Mouse (Mus musculus) thymus, postnatal 14 days (tissue): ENCODE measurements around the gene Barx1.
A peak's percentile ranks its signal among the peaks of the same experiment; 100 is the strongest.

Experiments
- DNase-seq: peaks from one replicate; pipeline ENCODE4 v3.0.0; 2021

Gene Barx1

DNA sequence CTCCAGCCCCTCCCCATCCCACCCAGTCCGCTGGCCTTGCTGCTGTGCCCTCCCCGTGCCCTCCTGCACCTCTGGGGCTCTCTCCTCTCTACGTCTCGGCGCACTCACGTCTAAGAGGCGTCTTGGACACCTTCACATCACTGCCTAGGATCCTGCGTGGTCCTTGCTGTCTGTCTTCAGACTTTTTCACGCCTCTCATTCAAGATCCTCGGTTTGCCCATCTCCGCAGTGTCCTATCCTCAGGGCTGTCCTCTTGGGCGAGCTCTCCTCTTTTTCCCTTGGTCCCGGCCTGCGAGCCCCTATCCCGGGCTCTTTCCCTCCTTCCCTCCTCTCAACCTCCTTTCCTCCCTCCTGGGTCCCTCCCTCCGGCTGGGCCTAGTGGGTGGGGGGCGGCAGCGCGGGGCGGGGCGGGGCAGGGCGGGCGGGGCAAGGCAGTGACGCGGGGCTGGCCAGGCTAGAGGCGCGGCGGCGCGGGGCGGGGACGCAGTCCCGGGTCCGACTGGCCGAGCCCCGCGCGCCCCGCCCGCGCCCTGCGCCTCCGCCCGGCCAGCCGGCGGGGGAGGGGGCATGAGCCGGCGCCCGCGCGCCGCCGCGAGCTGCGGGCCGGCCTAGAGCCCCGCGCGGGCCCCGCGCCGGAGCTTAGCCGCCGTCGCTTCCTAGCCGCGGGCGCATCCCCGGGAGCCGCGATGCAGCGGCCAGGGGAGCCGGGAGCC, at the start of gene Barx1:
TSS of gene Barx1 (plus strand) at position 568 of the 713 bp plus-strand sequence.
- no peak for DNase-seq

DNA sequence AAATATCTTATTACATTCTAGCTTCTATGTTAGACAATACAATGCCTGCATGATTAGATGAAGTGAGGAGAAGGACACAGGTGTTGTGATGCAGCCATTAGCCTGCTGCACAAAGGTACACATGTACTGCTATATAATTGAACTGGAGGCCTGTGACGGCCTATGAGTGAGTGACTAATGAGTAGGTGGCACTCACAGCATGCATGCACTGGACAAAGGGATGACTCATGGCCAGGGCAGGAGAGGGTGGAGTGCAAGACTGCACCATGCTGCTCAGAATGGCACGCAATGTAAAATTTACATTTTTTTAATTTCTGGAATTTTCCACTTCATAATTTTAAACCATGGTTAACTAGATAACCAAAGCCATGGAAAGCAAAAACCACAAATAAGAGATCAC, 48.3 kb upstream of the Barx1 start:
- DNase-seq: no peak

- DNase-seq: no peak
Observed at GRCm38 (mm10) chr13:48617774-48618173, 45.0 kb upstream of the Barx1 start.

GRCm38 (mm10) chr13:48618890-48619289, 43.9 kb upstream of the Barx1 start:
- DNase-seq: no peak

GRCm38 (mm10) chr13:48624968-48625398, 37.8 kb upstream of the Barx1 start:
- DNase-seq: no peak

DNA sequence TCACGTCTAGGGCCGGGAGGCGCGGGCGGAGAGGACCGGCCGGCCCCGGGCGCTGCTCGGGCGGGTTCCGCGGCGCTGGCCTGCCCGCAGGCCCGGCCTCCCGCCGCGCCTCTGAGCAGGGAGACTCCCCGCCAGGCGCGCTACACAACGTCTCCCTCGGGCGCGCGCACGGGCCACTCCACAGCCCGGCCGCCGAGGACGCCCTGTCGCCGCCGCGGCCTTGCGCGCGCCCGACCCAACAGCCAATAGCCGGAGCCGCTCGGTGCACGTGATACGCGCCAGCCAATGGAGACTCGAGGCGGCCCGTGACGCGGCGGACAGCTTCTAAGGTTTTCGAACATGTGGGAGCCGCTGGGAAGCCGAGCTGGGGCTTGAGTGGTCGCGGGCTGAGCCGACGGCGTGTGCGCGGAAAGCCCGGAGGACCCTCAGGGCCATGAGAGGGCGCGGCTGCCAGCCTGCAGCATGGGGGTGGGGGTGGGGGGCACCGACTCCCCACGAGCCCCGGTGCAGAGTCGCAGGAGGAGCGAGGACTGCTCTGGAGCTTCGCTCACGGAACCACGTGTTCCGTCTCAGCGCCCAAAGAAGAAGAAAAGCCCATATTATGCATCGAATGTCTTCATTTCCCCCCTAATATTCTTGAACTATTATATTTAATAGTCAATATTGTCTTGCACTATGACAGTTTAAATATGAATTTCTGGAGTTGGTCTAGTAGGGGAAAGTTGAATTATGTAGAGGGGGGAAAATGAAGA, 37.2 kb upstream of the Barx1 start, which contains the start of gene Ptpdc1:
TSS of gene Ptpdc1 (minus strand) at position 232 of the 752 bp plus-strand sequence.
- DNase-seq: peak; percentile 96

GRCm38 (mm10) chr13:48631691-48632090, 31.1 kb upstream of the Barx1 start:
- no peak for DNase-seq

DNA sequence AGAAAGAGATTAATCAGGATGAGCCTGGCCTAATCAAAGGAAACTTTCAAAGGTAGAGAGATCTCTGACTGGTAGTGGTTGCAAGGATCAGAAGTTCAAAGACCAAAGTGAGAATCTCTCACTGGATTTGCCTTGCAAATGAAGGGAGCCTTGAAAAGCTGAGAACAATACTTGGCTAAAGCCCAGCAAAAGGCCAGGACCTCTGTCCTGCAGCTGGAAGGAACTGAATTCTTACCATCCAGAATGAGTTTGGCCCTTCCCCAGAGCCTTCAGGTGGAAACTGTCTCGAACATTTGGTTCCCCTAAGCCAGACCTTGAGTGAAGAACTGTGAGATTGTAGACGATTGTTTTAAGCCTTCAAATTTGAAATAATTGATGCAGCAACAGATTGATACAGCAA, 25.1 kb upstream of the Barx1 start:
- DNase-seq: no peak

GRCm38 (mm10) chr13:48639570-48639969, 23.2 kb upstream of the Barx1 start:
- DNase-seq: peak; percentile 60

- no peak for DNase-seq
Observed at GRCm38 (mm10) chr13:48643072-48643471, 19.7 kb upstream of the Barx1 start.

- no peak for DNase-seq
Observed at GRCm38 (mm10) chr13:48643991-48644390, 18.8 kb upstream of the Barx1 start.

GRCm38 (mm10) chr13:48646696-48647095, 16.1 kb upstream of the Barx1 start:
- DNase-seq: no peak

GRCm38 (mm10) chr13:48650615-48651014, 12.2 kb upstream of the Barx1 start:
- peak; percentile 43 for DNase-seq

GRCm38 (mm10) chr13:48651132-48652065, 11.4 kb upstream of the Barx1 start:
- DNase-seq: no peak

GRCm38 (mm10) chr13:48653788-48654770, 8.7 kb upstream of the Barx1 start:
- peak; percentile 61 for DNase-seq

- DNase-seq: peak; percentile 53
Observed at GRCm38 (mm10) chr13:48655637-48656036, 7.2 kb upstream of the Barx1 start.

GRCm38 (mm10) chr13:48657791-48658190, 5.0 kb upstream of the Barx1 start:
- DNase-seq: no peak

DNA sequence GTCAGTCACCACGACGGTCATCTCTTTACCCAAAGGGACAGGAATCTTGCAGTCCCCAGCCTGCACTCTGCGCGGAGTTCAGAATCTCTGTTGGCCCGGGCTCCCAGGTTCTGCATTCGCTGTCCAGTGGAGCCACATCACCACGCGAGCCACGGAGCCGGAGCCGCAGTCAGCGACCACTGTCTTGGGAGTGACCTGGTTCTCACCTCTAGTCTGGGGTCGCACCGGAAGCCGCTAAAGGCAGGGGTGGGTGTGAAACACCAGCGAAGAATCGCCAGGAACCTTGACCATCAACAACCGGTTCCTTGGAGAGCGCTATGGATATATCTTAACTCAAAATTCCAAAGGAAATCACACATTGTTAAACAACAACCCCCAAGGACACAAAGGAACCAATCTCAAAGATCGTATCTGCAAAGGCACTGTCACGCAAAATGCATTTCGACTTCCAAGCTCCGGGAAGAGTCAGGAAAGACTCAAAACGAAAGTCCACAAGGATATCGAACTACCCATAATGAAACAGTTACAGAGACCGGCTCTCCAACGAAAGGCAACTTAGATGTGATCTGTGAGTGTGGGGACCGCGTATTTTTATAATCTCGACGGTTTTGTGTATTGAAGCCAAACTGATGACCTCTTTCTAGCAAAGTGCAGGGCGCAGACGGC, 4.1 kb upstream of the Barx1 start:
- no peak for DNase-seq

DNA sequence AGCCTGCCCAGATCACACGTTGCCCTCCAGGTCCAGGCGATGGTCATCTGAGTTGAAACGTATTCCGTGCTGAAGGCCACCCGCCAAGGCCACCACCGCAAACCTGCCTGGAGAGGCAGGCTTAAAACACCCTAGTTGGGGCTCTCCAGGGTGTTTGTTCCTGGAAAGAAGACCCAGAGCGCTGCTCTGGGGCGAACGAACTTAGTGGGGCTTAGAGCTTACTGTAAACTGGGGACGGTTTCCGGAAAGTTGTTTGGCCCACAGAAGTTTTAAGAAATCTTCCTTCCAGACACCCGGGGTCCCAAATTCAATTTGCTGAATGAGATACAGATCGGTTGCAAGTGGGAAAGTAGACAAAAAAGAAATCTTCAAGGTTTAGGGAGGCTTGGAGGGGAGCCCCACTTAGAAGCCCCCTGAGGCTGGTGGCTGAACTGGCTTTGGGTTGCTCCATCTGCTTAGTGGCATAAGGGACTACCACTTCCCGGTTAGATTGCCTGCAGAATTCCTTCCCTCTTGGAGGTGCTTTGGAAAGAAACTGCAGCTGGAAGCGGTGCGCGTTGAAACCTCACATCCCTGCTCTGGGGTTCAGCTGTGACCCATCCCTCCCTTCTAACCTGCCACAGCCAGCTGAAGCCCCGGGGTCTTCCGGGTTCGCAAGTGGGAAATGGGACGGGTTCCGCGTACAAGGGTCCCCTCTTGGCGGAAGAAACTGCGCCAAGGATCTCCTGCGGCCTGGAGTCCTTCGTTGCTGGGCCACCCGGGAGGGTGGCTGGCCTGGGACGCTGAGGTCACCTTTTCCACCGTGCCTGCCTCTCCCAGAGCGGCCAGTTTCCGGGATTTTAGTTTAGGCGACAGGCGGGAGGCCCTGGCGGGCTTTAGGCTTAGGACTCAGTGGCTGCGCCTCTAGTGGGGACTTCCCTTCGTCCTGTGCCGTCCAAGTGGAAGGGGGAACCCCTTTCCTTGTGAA, 3.3 kb upstream of the Barx1 start:
- DNase-seq: no peak

- no peak for DNase-seq
Observed at GRCm38 (mm10) chr13:48660221-48660734, 2.5 kb upstream of the Barx1 start.
